Mouse (Mus musculus) midbrain, embryonic 10.5 days (tissue): ENCODE data around the gene Cdk5rap1. TPM values are rescaled to one million over a fixed set of nuclear protein-coding genes. Genes with fewer than 3 reads are reported as not detected.
A peak's percentile ranks its signal among the peaks of the same experiment; 100 is the strongest.

ENCODE experiments used
- DNase-seq: peaks from one replicate; pipeline ENCODE4 v3.0.0-alpha.2; 2017; ENCODE audit warnings: low spot score
- H3K27ac ChIP-seq: fragments of 300-500 bp; sonication (generic); replicated peaks from 2 replicates; pipeline ENCODE4 v1.5.1; 2016; ENCODE audit warnings: mild to moderate bottlenecking
- H3K27me3 ChIP-seq: fragments of 300-500 bp; sonication (generic); 2 replicates; pipeline ENCODE4 v1.6.1; 2016; ENCODE audit warnings: low read depth, mild to moderate bottlenecking; ENCODE audit not compliant: poor library complexity, severe bottlenecking
- H3K36me3 ChIP-seq: fragments of 300-500 bp; sonication (generic); 2 replicates; pipeline ENCODE4 v1.6.1; 2016; ENCODE audit warnings: mild to moderate bottlenecking, moderate library complexity
- H3K4me1 ChIP-seq: fragments of 300-500 bp; sonication (generic); 2 replicates; pipeline ENCODE4 v1.6.1; 2016
- H3K4me3 ChIP-seq: fragments of 300-500 bp; sonication (generic); 2 replicates; pipeline ENCODE4 v1.5.1; 2016; ENCODE audit warnings: mild to moderate bottlenecking, moderate library complexity
- H3K9me3 ChIP-seq: fragments of 300-500 bp; sonication (generic); replicated peaks from 2 replicates; pipeline ENCODE4 v1.6.1; 2016; ENCODE audit warnings: mild to moderate bottlenecking
- WGBS: fragments of 180-500 bp; shearing (Covaris S2); methylation state at CpG from one replicate; pipeline ENCODE4 v1.1.7; 2016; 5-methylcytosine and 5-hydroxymethylcytosine counted together
- polyA plus RNA-seq: library from polyadenylated mRNA; unstranded; fragments of >200 nt; fragmentation: Nextera tagmentation; extraction: Ambion mirVana; gene quantifications from 2 replicates; pipeline ENCODE4 v1.2.1, GENCODE M21; 2016

Cdk5rap1 gene
- 14.2 and 15.9 TPM in 2 replicates for polyA plus RNA-seq

DNA sequence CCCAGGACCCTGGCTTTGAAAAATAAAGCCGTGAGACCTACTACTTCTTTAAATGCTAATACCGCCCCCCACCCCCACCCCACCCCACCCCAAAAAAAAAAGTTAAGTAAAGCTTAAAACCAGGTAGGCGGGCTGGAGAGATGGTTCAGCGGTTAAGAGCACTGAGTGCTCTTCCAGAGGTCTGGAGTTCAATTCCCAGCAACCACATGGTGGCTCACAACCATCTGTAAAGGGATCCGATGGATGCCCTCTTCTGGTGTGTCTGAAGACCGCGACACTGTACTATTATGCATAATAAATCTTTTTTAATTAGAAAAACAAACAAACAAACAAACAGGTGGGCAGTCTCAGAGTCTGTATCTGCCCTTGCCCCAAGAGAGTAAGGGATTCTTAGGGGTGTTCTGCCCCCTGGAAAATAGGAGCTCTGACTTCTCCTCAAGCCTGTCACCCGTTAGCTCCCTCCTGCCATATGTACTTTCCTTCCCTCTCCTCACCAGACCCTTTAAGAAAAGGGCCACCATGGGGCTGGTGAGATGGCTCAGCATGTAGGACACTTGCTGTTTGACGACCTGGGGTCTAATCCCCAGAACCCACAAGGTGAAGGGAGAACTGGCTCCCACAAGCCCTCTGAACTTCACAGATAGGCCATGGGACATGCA lies at the start of gene Cdk5rap1:
Cdk5rap1 (minus strand) TSS at position 169 of the 659 bp plus-strand sequence.
- 14% methylated on average over 9 of the region's 9 CpGs for WGBS

DNA sequence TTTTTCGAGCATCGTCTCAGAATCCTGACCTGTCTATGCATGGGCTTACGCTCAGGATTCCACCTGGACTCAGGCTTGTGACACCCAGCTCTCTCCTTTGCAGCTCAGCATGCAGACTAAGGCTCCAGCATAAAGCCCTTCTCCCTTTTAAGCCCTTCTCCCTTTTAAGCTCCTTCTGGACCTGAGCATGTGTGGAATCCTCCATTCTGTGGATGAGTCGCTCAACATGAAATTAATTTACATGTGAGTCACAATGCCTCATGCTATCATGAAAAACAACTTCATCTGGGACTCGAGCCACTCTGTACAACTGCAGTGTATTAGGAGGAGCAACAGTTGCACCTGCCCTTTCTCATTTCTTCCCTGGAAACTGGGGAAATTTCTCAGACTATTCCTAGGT lies 49.4 kb upstream of the Cdk5rap1 start:
- Histone ChIP-seq H3K27me3 (peaks cover 2% of the 10 kb centered on the region), H3K4me1 (peaks cover 50% of the 10 kb centered on the region), H3K4me3 (no peak overlapping the region), H3K9me3 (no peaks in the 10 kb centered on the region), H3K27ac (peak overlapping the region; percentile 87), H3K36me3 (no peaks in the 10 kb centered on the region)
- 68% methylated on average over 5 of the region's 5 CpGs for WGBS
- no peak for DNase-seq

More for the DNA sequence above, at the start of gene Cdk5rap1:
- Histone ChIP-seq H3K9me3 (no peaks in the 10 kb centered on the region), H3K27ac (peak within 1 kb of the TSS; percentile 93), H3K4me3 (peak within 1 kb of the TSS; percentile 87), H3K4me1 (peaks cover 9% of the 10 kb centered on the region), H3K27me3 (no peaks in the 10 kb centered on the region), H3K36me3 (0 out of 2 replicates have a peak, but pooled peaks cover 6% of the 10 kb centered on the region)
- DNase-seq, result no peak

DNA sequence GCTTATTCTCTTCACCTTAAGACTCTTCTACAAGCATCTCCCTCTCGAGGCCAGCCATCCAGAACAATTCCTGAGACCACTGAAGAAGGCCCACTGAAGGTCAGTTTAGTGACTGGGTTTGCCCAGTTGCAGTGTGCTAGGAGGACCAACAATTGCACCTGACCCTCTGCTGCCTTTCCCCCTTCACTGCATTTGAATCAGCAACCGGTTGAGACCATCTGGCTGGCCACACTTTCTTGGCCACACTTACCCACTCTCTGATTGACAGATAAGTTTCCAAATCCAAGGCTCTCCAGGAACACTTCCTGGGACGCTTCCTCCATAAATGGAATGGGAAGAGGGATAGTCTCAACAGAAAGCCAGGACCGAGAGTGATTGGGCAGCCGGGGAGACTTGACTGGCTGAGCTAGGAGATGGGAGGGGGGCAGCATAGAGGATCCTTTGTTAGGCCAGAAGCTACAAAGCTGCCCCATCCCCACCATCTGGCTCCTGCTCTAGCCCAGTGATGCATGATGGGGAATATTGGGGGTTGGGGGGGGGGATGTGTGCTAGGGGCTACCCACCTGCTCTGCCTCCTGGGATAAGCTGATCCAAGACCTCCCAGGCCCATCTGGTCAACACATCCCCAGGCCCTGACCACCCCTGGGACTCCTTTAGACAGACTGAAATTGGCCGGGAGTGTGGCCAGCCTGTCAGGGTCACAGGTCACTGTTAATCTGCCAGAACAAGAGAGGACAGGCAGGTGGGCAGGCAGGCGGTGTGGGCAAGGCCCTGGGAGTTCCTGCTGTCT lies 48.3 kb upstream of the Cdk5rap1 start:
- Histone ChIP-seq H3K4me3 (peak overlapping the region; percentile 27), H3K9me3 (no peaks in the 10 kb centered on the region)
- WGBS, result 25% methylated on average over 7 of the region's 7 CpGs

DNA sequence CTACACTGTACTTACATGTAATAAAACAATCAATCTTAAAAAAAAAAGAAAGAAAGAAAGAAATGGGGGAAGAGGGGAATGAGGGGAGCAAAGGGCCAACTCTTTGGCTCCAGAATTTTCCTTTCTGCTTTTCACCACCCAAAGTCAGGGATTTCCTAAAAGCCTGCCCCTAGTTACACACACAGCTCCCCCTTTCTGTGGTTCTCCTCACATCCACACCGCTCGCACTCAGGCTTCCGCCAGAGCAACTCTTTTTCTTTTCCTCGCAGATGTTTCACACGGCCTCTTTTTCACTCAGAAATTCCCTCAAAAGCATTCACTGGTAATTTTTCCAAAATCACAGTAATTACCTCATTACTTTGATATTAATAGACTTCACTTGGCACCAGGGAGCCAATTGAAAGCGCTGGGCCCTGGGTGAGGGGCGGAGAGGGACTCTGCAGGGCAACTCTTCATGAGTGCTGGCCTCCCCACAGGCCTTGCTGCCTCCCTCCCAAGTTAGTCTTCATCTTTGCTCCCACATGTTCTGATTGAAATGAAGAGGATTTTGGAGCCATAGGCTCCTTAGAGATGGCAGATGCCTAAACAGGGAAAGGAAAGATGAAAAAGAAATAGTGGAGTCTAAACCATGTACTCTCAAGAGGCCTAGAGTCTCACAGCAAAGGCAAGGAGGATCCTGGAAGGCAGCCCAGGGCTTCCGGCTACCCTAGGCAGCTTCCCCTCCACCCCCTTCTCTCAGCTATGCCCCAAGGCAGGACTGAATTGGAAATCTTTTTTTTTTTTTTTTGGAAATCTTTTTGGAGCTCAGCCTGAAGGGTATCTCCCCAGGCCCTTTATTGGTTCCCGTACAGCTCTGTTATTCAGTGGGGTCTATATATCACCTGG lies 47.1 kb upstream of the Cdk5rap1 start:
- Histone ChIP-seq H3K9me3 (no peaks in the 10 kb centered on the region), H3K4me3 (no peak overlapping the region), H3K36me3 (no peaks in the 10 kb centered on the region), H3K27me3 (no peaks in the 10 kb centered on the region), H3K27ac (peak overlapping the region; percentile 87), H3K4me1 (peaks cover 37% of the 10 kb centered on the region)
- 85% methylated on average over 9 of the region's 9 CpGs for WGBS
- no peak for DNase-seq

More for the DNA sequence above, 48.3 kb upstream of the Cdk5rap1 start:
- Histone ChIP-seq H3K36me3 (no peaks in the 10 kb centered on the region), H3K4me1 (peaks cover 43% of the 10 kb centered on the region), H3K27ac (peak overlapping the region; percentile 87), H3K27me3 (no peaks in the 10 kb centered on the region)
- peak; percentile 82 for DNase-seq

DNA sequence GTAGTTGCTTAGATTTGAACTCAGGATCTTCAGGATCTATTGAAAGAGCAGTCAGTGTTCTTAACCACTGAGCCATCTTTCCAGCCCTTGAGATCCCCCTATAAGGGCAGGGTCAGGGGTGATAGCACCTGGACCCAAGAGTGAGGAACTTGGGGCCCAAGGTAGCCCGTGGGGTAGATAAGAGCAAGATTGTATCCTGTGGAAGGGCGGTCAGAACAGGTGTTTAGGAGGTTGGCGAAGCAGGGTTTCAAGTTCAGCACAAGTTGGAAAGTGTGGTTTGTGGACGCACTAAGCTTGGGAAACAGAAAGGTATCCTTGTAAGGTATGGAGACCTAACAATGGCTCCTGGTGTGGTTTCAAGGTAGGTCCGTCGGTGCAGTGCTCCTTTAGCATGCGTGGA lies 45.2 kb upstream of the Cdk5rap1 start:
- 95% methylated on average over 7 of the region's 7 CpGs for WGBS
- Histone ChIP-seq H3K27ac (no peak overlapping the region), H3K36me3 (no peaks in the 10 kb centered on the region), H3K9me3 (no peaks in the 10 kb centered on the region), H3K4me1 (peaks cover 37% of the 10 kb centered on the region), H3K4me3 (no peak overlapping the region), H3K27me3 (no peaks in the 10 kb centered on the region)
- no peak for DNase-seq

DNA sequence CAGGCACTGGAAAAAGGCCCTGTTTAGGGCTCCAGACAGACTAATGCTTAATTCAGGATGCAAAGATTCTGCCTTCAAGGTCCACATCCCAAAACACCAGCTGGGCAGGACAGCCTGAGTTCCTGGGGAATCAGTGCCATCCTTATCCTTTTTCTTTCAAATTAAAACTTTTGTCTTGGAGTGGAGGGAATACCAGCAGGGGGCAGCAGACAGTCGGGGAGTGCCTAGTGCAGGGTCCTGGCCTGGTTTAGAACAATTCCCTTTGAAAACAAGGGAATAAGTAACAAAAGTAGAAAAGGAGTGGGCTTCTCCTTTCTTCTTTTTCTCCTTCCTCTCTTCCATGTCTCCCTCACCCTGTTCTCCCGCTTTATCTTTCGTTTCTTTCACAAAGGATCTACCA lies 44.3 kb upstream of the Cdk5rap1 start:
- Histone ChIP-seq H3K36me3 (no peaks in the 10 kb centered on the region), H3K27ac (0 out of 2 replicates have a peak overlapping the region, but pooled peaks have one; percentile 46), H3K4me1 (peaks cover 29% of the 10 kb centered on the region), H3K4me3 (no peak overlapping the region), H3K9me3 (no peaks in the 10 kb centered on the region), H3K27me3 (no peaks in the 10 kb centered on the region)
- DNase-seq, result peak; percentile 75
- 5% methylated on average over 3 of the region's 3 CpGs for whole genome bisulfite sequencing

DNA sequence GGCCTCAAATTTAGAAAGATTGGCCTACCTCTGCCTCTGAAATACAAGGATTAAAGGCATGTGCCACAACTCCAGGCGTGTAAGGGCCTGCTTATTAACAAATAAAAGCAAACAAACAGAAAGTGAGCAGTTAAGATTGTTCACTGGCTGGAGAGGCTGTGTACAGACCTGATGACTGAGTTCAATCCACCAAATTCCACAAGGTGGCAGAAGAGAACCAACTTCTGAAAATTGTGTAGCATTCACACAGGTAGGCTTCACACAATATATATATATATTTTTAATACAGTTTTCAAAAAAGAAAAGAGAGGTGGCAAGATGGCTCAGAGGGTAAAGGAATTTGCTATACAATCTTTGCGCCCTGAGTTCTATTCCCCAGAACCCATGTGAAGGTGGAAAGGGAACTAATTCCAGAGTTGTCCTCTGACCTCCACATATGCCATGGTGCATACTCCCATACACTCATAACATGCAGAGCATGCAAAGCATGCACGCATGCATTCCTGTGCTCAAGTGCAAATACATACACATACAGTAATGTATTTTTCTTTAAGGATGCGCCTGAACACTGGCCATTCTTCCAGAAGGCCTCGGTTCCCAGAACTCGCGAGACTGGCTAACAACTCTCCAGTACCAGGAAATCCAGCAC lies 39.3 kb upstream of the Cdk5rap1 start:
- peaks cover 15% of the 10 kb centered on the region for H3K4me1 ChIP-seq
- no peaks in the 10 kb centered on the region for H3K36me3 ChIP-seq
- no peak for DNase-seq
- H3K9me3 ChIP-seq, result no peaks in the 10 kb centered on the region
- 67% methylated on average over 7 of the region's 7 CpGs for WGBS
- H3K4me3 ChIP-seq, result no peak overlapping the region
- no peak overlapping the region for H3K27ac ChIP-seq
- H3K27me3 ChIP-seq, result peaks cover 28% of the 10 kb centered on the region

DNA sequence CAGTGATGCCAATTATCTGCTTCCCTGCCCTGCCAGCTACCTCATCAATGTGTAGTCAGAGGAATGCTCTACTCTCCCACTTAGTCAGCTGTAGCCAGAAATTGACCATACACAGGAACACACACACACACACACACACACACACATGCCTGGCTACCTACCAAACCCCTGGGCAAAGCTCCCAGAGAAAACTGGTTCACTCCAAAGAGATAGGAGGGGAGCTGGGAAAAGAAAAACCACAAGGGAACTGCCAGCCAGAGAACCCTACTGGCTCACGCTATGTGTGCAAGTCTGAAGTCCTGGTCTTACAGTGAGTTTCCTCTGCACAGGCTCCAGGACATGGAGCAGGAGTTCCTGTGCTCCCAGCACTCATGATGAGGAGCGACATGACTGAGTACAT lies 37.5 kb upstream of the Cdk5rap1 start:
- Histone ChIP-seq H3K9me3 (no peaks in the 10 kb centered on the region), H3K4me1 (peaks cover 20% of the 10 kb centered on the region), H3K4me3 (no peak overlapping the region), H3K36me3 (no peaks in the 10 kb centered on the region), H3K27me3 (peaks cover 42% of the 10 kb centered on the region), H3K27ac (no peak overlapping the region)
- 64% methylated on average over 2 of the region's 2 CpGs for WGBS
- DNase-seq, result no peak

DNA sequence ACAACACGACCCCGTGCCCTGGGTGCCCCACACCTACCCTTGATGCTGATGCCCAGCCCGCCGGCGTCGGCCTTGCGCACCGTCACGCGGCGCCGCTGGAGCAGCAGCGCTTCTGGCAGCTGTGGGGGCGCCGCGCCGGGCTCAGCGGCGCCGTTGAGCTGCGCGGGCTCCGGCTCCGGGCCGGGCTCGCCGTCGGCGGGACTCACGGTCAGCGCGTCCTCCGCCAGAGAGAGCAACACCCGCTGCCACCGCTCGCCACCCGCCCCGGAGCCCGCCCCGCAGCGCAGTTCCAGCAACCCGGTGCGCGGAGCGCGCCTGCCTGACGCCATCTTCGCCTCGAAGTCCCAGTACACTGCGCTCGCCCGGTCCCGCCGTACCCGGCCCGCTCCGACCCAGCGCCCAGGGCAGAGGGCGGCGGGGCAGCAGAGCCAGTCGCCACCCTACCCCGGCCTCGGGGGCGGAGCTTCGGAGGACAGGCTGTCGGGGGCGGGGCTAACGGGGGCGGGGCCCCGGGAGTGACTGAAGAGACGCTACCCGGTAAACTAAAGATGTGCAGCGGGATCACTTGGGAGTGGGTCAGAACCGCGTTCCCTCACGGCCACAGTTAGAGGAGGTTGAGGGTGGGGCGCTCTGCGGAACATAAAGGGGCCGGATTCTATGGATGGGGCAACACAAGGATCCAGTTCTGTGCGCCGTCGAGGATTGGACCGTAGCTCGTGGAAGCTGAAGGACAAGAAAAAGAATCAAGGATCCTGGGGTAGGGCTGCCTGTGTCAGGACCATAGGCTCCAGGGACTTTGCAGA lies 35.0 kb upstream of the Cdk5rap1 start, which contains the start of gene Snta1:
Snta1 (minus strand) TSS at position 457 of the 803 bp plus-strand sequence.
- WGBS, result 2% methylated on average over 82 of the region's 84 CpGs
- H3K36me3 ChIP-seq, result no peaks in the 10 kb centered on the region
- no peaks in the 10 kb centered on the region for H3K9me3 ChIP-seq
- H3K4me1 ChIP-seq, result peaks cover 25% of the 10 kb centered on the region
- peak within 1 kb of the TSS; percentile 85 for H3K27ac ChIP-seq
- peak within 1 kb of the TSS; percentile 75 for H3K4me3 ChIP-seq
- peaks cover 42% of the 10 kb centered on the region for H3K27me3 ChIP-seq
- DNase-seq, result peak; percentile 82

DNA sequence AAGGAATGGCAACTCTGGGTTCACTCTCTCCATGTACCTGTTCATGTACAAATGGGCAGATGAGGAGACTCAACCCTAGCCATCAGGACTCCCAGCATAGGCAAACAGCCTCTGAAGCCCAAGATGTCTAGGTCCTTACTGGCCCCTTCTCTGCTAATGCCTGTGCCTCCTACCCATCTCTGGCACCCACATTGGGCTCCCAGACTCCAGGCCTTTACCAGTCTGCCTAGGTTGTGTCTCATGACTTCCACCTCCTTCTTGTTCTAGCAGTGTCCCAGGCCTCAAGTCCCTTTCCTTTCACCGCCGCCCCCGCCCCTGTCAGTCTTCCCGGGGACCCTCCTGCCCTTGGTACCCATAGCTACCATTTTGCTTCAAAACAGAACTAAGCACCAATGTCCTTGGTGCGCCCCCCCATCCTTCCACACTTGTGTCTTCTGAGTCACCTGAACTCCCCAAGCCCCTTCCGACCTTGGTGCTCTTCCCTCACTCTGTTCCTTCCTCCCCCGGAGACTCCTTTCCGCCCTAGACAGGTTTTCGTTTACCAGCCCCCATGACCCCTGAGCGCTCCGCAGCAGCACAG lies 34.3 kb upstream of the Cdk5rap1 start:
- Histone ChIP-seq H3K4me3 (peak overlapping the region; percentile 75), H3K9me3 (no peaks in the 10 kb centered on the region), H3K27ac (peak overlapping the region; percentile 85), H3K27me3 (peaks cover 42% of the 10 kb centered on the region), H3K4me1 (peaks cover 26% of the 10 kb centered on the region), H3K36me3 (no peaks in the 10 kb centered on the region)
- WGBS, result 26% methylated on average over 11 of the region's 11 CpGs
- peak; percentile 14 for DNase-seq

DNA sequence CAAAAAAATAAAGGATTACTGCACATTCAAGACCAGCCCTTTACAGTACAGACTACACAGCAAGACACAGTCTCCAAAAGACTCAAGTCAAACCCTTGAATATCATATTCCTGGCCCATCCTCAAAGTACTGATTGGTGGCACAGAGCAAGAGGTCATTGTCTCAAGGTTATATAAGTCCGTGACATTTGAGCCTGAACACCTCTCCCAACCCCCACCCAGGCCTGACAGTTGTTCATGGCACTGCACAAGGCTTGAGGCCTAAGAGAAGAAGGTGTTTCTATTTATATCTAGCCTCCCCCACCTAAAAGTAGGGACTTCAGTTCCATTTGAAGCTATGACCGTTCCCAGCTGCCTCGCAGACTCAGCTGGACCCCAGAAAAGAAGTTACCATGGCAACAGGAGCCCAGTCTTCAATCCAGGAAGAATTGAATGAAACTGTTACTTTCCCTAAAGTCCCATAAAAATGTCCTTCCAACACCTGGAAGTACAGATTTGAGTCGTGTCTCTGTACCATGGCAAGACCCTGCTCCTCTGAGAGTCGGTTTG lies 32.7 kb upstream of the Cdk5rap1 start:
- Histone ChIP-seq H3K9me3 (no peaks in the 10 kb centered on the region), H3K27me3 (peaks cover 42% of the 10 kb centered on the region), H3K27ac (no peak overlapping the region), H3K4me3 (no peak overlapping the region), H3K36me3 (no peaks in the 10 kb centered on the region), H3K4me1 (peaks cover 26% of the 10 kb centered on the region)
- 65% methylated on average over 5 of the region's 5 CpGs for WGBS
- no peak for DNase-seq
